Mouse (Mus musculus) heart, postnatal 4 days (tissue): ENCODE results near the gene Zyg11a. TPM values are rescaled to one million over a fixed set of nuclear protein-coding genes. Genes with fewer than 3 reads are reported as not detected.
"Not testable (repeated sequence)": the region's sequence is repeated elsewhere in the genome, so short reads cannot be mapped to it uniquely, and the experiment has no call there.

Source experiments
- DNase-seq: peaks from one replicate; pipeline ENCODE4 v3.0.0; 2021
- total RNA-seq, 2 experiments: library from RNA; stranded (reverse); gene quantifications; 2 replicates each; pipeline ENCODE4 v1.2.3; 2021

Zyg11a gene
- not detected for total RNA-seq

DNA sequence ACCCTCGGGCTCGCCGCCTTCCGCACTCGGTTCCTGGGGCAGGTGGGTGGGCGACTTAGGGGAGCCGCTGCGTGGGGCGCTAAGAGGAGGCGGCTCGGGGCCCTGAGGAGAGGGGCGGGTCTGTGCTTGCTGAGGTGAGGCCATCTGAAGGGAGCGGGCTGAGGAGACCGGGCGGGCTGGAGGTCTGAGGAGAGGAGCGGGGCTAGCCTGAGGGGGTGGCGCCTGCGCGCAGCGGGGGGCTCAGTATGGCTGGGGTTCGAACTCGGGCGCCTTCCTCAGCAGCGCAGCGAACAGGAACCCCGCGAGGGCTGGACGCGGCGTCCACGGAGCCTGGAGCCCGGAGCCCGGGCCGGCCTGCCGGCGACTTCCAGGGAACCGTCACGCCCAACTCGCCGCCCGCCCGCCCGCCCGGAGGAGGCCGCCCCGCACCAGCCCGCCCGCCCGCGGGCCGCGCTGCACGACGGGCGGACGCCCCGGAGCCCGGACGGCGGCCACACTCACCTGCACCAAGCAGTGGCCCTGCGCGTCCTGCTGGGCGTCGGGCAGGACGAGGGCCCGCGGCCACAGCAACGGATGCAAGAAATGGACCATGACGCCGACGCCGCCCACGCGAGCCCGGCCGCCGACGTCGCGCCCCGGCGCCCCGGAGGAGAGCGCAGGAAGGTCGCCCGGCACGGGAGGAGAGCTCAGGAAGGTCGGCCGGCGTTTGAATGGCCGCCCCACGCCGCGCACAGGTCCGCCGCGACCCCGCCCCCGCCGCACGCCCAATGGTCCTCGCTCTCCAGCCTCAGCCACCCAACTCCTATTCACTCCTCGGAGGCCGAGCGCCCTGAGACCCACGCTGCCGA, at the start of gene Zyg11a:
Zyg11a (minus strand) TSS at position 717 of the 848 bp plus-strand sequence.
- peak; percentile 15 for DNase-seq

DNA sequence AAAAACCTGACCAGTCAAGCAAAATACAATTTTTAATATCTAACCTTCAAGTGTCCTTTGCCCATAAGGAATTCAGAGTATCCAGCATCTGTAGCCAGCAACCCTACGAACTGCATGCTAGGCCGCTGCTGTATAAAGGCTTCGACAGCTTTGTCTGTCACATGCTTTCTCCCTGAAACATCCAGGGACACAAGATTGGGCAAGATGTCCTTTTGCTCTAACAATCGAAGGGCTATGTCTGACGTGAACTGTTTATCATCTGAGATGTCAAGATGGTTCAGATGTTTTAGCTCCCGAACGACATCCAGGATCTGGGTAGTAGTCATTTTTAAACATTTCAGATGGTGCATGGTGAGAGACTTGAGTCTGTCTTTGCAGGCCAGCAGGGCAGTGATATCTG, 47.9 kb upstream of the Zyg11a start:
- DNase-seq: no peak

DNA sequence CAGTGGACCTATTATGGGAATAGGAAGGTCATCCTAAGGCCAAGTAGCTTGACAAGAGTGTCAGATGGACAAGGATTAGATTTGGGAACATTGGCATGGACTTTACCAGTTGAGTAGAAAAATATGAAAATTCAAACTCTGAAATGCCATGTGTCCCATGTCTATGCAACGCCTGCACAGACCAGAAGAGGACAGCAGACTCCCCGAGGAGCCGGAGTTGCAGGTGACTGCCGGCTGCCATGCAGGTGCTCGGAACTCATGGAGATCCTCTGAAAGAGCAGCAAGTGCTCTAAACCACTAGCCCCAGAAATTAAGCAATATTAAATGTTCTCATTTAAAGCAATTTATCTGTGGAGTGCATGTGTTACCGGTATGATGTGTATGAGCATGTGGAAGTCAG, 35.5 kb upstream of the Zyg11a start:
- no peak for DNase-seq

DNA sequence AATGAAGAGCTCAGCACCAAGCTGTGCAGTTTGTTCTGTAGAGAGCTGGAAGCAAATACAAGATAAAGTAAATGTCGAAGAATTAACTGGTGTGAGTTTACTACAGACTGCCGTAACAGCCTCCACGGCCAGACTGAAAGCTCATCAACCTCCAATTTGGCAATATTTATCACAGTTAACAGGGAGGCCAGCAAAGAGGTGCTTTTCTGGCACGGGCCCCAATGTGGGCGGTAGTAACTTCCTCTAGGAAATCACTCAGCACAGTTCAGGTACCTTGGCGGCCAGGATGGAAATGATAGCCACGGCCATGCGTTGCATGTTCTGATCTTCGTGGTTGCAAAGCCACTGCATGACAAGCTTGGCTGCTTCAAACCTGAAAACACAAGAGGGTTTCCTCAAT, 32.7 kb upstream of the Zyg11a start:
- DNase-seq: no peak

DNA sequence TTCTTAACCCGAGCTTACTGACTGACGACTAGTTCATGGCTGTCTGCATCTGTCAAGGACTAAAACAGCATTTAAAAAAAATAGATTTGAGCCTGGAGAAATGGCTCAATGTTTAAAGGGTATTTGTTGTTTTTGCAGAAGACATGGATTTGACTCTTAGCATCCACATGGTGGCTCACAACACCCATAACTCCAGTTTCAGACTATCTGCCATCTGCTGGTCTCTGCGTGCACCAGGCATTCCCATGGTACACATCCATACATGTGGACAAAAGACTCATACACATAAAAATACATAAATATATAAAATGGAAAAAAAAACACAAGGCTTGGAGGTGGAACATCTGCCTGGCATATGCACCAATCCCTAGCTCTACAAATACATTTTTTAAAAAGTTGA, 31.5 kb upstream of the Zyg11a start:
- no peak for DNase-seq

DNA sequence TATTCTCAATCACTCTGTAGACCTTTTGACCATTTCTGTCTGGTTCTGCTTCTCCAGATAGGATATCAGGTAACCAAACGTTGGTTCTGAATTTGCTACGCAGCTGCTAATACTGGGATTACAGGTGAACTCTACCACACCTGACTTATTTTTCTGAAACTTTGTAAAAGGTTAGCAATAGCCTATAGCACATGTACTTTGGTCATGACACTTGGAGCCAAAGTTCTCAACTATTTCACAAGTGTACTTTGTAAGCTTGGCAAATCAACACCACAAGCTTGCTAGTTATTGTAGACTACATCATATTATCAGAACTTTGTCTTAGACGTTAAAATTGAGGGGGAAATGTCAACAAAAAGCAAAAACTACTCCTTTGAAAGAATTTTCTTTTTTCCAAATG, 15.8 kb upstream of the Zyg11a start:
- no peak for DNase-seq

DNA sequence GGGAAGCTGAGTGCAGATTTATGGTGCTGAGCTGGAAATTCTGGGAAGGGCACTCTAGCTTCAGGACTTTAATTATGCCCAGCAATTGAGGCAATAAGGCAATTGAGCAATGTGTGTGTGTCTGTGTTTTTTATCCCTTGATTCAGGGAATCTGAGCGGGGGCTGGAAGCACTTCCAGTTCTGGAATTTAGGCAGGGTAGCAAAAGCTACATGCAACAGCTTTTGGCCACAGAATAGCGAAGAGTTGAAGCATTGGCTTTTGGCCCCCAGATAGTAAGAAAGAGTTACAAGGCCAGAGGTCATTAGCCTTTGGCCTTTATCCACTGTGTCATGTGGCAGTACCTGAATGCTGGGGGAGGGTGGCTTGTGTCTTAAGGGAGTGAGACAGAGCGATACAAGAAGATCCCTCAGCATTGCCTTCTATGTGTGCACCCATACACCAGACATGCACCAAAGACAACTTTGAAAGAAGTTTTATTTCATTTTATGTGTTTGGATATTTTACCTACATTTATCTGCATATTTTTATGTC, 7.6 kb upstream of the Zyg11a start:
- DNase-seq: no peak

DNA sequence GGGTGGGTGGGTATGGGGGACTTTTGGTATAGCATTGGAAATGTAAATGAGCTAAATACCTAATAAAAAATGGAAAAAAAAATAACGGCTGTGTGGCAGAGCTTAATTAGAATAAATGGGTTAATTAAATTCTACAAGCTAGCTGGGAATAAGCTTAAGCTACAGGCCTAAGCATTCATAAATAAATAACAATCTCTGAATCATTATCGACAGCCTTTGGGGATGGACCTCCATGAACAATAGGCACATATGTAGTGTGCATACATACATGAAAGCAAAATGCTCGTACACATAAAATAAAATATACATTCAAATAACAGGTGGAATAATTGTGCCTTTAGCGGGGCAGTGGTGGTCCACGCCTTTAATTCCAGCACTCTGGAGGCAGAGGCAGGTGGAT, 4.7 kb upstream of the Zyg11a start:
- no peak for DNase-seq

DNA sequence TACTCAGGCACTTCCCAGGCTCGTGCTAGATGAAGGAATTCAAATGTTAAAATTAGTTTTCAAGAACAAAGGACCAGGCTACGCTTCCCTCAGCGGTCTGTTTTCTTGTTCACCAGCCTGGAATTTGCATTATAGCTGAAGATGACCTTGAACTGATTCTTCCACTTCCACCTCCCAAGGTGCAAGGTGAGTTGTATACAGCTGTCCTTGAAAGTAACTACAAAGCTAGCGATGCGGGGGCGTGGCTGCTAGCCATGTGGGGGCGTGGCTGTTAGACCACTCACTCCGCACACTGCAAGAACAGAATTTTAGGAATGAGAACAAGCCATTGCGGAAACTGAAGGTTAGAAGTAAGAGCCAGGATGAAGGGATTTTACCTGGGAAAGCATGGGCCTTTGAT, 1.2 kb upstream of the Zyg11a start:
- DNase-seq: no peak

DNA sequence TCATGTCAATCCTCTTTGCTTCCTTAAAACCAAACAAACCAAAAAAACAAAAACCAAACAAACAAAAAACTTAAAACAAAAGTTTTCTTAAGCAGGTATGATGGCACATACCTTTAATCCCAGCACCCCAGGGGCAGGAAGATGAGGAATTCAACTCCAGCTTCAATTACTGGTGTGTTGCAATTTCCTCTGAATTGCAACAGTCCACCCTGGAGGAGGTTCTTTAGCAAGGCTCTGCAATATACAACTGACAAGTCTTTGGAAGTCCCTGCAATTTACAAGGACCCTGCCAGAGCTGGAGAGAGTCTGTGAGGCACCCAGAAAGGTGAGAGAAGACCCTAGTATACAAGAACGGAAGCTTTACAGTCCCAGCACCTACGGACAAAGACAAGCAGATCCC, 4.8 kb downstream of the Zyg11a start:
- no peak for DNase-seq

DNA sequence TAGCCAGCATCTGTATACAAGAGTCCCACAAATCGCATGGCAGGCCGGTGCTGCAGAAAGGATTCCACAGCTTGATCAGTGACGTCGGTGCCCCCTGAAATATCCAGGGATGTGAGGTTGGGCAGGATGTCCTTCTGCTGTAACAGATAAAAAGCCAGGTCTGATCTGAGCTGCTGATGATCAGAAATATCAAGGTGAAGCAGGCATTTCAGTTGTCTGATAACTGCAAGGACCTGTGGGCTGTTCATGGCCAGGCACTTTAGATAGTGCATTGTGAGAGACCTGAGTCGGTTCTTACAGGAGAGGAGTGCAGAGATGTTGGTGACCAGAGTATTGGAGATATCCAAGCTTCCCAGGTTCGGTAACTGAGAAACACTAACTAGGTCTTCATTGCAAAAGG, 13.2 kb downstream of the Zyg11a start:
- DNase-seq: no peak

DNA sequence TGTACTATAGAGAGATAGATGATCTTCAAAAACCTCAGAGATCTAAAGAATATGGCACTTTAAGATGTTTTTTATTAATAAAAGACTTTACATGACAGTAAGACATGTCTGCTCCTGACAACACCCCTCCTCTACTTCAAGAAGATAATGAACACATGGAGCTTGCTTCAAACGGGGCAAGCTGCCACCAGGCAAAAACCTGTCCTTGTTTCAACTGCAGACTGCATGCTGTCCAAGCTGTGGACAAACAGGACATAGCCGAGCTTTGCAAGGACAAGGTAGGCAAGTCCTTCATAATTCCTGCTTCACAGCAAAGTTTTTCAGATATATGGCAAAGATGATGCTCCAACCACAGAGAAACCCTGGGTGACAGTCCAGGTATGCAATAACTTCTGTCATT, 18.6 kb downstream of the Zyg11a start:
- no peak for DNase-seq

DNA sequence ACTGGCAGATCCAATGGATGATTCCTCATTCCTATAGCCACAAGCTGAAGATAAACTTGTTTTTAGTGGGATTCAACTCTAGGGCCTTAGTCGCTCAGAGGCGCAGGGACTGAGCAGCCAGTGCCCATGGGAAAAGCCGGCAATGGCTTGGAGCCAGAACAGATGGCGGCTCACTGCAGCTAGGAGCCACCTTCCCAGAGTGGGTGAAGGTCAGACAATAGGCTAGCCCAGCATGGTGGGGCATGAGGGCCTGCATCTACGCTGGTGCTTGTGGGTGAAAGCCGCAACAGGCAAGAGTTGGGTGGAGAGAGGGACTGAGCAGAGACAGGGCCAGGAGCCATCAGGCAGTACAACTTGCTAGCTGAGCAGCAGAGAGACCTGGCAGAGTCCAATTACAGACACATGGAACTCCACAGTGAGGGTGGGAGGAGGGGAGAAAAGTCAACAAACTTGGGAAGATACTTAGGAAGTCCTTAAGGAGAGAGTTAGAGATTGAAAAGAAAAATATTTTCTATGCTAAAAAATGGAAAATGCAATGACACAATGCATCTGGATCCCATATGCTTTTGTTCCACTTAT, 21.5 kb downstream of the Zyg11a start:
- peak; percentile 44 for DNase-seq

DNA sequence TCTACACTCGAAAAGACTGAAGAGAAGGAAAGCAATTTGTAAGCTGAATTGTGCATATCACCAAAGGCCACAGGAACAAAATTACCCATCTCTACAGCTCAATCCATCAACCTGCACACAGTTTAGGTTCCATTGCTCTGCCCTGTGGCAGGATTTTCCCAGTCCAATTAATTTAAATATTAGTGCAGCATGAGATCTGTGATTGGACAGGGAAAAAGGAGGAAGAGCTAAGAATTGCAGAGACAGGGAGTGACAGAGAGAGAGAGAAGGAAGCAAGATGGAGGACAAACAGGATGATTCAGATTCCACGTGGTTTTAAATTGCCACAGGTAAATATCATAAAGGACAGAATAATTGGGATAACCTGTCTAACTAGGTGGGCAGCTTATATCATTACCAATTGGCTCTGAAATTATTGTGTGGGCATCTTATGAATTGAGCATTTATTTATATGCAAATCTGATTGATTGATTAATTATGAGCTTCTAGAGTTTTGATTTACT, 25.0 kb downstream of the Zyg11a start:
- no peak for DNase-seq

DNA sequence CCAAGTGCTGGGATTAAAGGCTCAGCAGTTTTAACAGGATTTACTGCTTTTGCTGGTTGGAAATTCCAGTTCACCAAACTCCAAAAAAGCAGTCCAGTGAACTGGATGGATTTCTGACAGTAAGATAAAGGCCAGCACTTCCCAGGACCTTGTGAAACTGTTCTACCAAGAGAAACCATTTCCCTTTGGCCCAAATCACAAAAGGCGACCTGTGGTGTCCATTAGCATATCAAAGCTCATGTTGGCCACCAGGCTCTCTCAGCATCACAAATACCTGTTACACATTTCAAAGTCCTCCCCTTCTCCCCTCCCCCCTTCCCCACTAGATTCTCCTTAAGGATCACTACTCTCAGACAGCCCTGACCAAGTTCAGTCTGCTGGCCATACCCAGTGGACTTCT, 35.6 kb downstream of the Zyg11a start:
- DNase-seq: no peak

DNA sequence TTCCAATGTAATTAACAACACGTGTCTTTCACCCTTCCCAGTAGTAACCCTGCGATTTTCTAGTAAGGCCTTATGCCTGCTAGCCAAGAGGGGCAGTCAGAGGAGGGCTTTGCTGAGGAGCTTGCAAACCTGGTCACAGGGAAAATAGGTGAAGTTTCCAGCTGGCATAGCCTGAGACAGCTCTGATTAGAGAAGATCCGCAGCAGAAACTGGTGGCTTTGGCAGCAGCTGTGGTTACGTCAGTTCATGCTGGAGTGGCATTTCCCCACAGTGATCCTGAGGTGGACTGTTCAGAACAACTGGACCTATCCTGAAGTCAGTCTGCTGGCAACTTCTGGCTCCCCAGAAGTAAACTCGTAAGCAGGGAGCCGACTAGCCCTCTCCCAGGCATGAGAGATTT, 49.8 kb downstream of the Zyg11a start:
- DNase-seq: no peak

DNA sequence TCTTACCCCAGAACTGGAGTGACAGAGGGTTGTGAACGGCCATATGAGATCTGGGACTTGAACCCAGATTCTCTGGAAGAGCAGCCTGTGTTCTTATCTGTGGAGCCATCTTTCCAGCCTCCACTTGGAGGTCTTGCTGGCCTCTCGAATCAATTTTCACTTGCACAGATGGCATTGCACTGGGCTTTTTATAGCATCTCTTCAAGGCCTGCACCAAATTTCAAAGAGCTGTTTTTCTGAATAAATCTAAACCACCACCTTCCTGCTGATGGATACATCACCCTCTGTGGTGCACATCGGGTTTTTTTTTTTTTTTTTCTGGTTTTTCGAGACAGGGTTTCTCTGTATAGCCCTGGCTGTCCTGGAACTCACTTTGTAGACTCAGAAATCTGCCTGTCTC, 51.0 kb downstream of the Zyg11a start:
- DNase-seq: no peak

DNA sequence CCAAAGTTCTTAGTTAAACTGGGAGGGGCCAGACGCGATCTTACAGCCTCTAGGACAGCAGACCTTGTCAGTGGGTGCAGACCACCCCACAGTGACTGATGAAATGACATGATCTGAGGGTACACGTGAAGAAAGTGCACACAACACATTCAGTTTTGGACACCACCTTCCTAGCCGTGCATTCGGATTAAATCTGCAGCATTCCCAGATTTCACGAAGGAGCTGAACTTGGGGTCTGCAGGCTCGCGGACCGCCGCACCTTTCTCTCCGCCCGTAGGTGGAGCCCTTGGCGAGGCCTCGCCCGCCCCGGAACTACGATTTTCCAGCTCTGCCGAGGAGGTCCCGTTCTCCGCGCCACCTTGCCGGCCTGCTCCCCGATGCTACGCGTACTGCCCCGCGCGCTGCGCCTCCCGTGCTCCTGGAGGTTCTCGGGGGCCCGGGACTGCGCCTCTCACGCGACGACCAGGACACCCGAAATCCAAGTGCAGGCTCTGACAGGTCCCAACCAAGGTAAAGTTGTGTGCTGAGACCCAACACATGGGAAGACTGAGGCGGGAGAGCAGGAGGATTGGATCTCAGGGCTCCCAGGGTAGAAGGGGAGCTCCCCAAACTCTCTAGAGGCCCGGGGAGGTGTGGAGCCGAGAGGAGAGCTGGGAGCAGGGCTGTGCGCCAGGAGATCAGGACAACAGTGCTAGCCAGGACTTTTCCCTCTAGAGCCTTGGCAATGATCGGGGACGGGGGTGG, 52.5 kb downstream of the Zyg11a start, which contains the start of gene Echdc2:
Echdc2 (plus strand) TSS at position 286 of the 744 bp plus-strand sequence.
- DNase-seq: peak; percentile 56

DNA sequence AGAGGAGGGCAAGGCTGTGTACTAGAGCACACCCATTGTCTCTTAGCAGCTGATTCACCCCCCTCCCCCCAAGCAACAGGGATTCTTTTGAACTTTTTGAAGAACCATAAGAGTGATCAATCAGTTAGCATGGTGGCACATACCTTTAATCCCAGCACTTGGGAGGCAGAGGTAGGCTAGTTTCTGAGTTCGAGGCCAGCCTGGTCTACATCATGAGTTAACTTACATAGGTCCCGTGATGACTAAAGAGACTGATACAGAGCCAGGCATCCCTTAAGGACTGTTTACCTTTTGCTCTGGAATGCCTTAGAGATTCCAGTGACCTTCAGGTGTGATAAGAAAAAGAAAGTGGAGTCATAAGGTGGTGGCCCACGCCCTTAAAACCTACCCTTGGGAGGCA, 54.6 kb downstream of the Zyg11a start:
- DNase-seq: no peak

DNA sequence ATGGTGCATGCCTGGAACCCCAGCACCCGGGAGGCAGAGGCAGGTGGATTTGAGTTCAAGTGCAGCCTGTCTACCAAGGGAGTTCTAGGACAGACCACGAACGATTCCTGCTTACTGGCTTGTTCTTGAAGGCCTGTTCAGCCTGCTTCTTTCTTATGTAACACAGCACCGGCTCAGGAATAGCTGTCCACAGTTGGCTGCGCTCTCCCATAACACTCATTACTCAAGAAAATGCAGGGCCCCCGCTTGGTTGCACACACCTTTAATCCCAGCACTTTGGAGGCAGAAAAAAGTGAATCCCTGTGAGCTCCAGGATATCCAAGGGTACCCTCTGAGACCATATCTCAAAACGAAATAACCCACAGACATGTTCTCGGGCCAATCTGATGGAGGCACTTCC, 55.9 kb downstream of the Zyg11a start:
- DNase-seq: no peak

DNA sequence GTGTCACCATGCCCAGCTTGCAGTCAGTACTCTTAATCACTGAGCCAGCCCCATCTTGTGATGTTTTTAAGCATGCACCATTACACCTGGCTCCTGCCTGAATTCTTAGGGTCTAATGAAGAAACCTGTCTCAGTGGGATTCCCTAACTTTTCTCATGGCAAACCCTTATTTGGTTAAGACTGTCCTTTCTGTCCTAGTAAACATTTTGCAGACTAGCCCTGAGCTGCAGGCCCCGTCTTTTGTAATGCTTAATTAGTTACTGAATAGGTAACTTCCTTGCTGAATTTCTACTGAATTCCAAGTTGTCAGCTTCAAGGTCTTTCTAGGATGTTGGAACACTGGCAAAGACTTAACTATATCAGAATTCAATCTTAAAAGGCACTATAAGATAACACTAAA, 62.7 kb downstream of the Zyg11a start:
- not testable (repeated sequence) for DNase-seq

DNA sequence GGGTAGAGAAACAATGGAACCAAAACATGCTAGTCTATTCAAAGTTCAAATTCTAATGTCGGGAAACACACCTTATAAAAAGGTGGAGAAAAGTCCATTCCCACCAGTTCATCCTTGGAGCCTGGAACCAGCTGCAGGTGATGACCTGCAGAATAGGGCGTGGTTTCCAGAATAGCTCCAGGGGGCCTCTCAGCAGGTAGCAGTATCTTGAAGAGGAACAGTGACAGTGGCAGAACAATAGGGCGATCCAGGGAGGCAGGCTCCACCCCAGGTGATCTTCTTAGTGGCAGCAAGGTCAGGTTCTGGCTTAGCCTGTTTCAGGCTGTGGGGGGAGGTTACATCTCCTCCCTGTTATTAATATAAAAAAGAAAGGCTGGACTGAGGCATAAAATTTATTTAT, 72.3 kb downstream of the Zyg11a start:
- DNase-seq: not testable (repeated sequence)

DNA sequence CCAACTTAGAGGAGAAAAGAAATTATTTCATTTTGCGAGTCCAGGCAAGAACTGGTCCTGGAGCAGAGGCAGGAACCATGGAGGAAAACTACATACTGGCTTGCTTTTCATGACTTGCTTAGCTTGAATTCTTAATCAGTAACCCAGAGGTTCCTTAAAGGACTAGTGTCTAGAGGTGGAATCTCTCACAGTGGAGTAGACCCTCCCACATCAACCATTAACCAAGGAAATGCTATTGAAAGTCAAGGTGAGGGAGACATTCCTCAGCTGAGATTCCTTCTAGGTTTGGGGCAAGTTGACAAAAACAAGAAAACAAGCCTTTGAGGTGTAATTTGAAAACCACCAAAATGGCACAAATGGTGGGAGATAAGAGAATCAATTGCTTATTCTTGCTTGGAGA, 73.0 kb downstream of the Zyg11a start, which contains the start of gene Scp2:
Scp2 (minus strand) TSS at position 119 of the 400 bp plus-strand sequence.
- DNase-seq: no peak
